In the genomic region with DNA sequence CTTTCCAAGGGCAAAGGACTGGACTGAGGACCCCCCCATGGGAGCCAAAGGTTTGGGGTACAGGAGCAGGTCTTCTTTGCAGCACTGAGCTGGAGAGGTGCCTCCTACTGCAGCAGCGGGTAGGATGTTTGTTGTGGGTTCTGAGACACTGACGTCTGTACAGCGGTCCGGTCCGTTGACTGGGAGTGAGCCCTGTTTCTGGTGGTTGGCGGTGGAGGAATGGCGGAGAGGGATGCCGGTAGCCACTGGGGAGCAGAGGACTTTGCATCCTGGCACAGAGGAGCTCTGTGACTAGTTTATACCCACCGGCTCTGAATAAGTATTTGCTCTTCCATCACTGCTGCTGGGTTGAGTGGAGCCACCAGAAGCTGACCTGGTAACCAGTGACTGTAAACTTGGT, we compare ENCODE assay signal across 16 mouse cellular contexts.
DNase-seq lines count a peak whose midpoint lies in the region; ATAC-seq and TF ChIP-seq lines count a peak whose summit lies in the region.
"Had no signal": no experiment of that assay in that cellular context is flagged by ENCODE, and none has a peak within 500 bp of the region (broad histone marks: within the 10 kb centered on the region; RNA-seq: fewer than 3 reads in every experiment).

No protein-coding gene starts in this region.

- peaks cover 91% of the 10 kb centered on the region for H3K4me1 ChIP-seq in heart, embryonic 13.5 days
- H3K4me1 ChIP-seq in bone marrow, adult 2 months (ENCODE audit: control insufficient read depth, insufficient read depth, low read length) = peaks cover 16% of the 10 kb centered on the region
- H3K4me1 ChIP-seq in liver, embryonic 13.5 days (replicated peaks) = peaks cover 95% of the 10 kb centered on the region

- H3K27ac ChIP-seq in heart, embryonic 13.5 days (replicated peaks) = no peak overlapping the region
- peak overlapping the region; percentile 36; the same call in 1 of the 2 replicates for H3K27ac ChIP-seq in bone marrow, adult 2 months (ENCODE audit: control insufficient read depth, insufficient read depth, low read depth, low read length, poor library complexity)
- H3K27ac ChIP-seq in liver, embryonic 13.5 days = peak overlapping the region; percentile 84
- H3K27ac ChIP-seq: liver, embryonic 14.5 days had no signal

- 88% methylated on average over 9 of the region's 9 CpGs for WGBS in heart, embryonic 13.5 days
- WGBS in bone marrow, adult 2 months = 57% methylated on average over 9 of the region's 9 CpGs
- WGBS in liver, embryonic 13.5 days (ENCODE audit: insufficient replicate concordance) = 80% methylated on average over 9 of the region's 9 CpGs

- no peak overlapping the region for H3K4me3 ChIP-seq in heart, embryonic 13.5 days
- H3K4me3 ChIP-seq in bone marrow, adult 2 months (replicated peaks; ENCODE audit: control insufficient read depth, low read depth, low read length) = no peak overlapping the region
- no peak overlapping the region for H3K4me3 ChIP-seq in liver, embryonic 13.5 days (replicated peaks)
- H3K4me3 ChIP-seq: erythroblast, embryonic 14.5 days had no signal

- H3K4me2 ChIP-seq in heart, embryonic 13.5 days = no peak overlapping the region
- H3K4me2 ChIP-seq in liver, embryonic 13.5 days = peak overlapping the region; percentile 23; the same call in 1 of the 2 replicates

- H3K9me3 ChIP-seq in heart, embryonic 13.5 days = no peaks in the 10 kb centered on the region
- no peaks in the 10 kb centered on the region for H3K9me3 ChIP-seq in liver, embryonic 13.5 days (replicated peaks)

- no peaks in the 10 kb centered on the region for H3K27me3 ChIP-seq in heart, embryonic 13.5 days (replicated peaks)
- H3K27me3 ChIP-seq in liver, embryonic 13.5 days = no peaks in the 10 kb centered on the region

- no peak for ATAC-seq in heart, embryonic 13.5 days (ENCODE audit: extremely low read depth, insufficient number of reproducible peaks, low FRiP score, low TSS enrichment)
- ATAC-seq in liver, embryonic 13.5 days (ENCODE audit: low read depth) = no peak
- ATAC-seq: hindbrain, postnatal 0 days had no signal

- no peak for TF ChIP-seq CTCF in bone marrow, adult 2 months (IDR thresholded peaks at IDR 0.05; ENCODE audit: control insufficient read depth, insufficient read depth, low read length)

- 0 out of 2 replicates have a peak, but pooled peaks cover 3% of the 10 kb centered on the region for H3K36me3 ChIP-seq in heart, embryonic 13.5 days
- H3K36me3 ChIP-seq in liver, embryonic 13.5 days = peaks cover 5% of the 10 kb centered on the region; the same call in 1 of the 2 replicates

- 0 out of 2 replicates have a peak overlapping the region, but pooled peaks have one; percentile 4 for H3K9ac ChIP-seq in heart, embryonic 13.5 days
- H3K9ac ChIP-seq in liver, embryonic 13.5 days = 0 out of 2 replicates have a peak overlapping the region, but pooled peaks have one; percentile 33
- H3K9ac ChIP-seq: liver, embryonic 14.5 days had no signal

- DNase-seq in heart, postnatal 4 days = no peak
- DNase-seq in CD4-positive helper T cell, adult 2 months (ENCODE audit: low read depth, low spot score) = peak; percentile 64
- DNase-seq in liver, embryonic 13.5 days = no peak
- no peak for DNase-seq in left cerebral cortex, adult 9 months (ENCODE audit: low spot score in 2 of 2)
- DNase-seq in ovary, postnatal 14 days (ENCODE audit: low spot score) = no peak
- DNase-seq in ovary, postnatal 10 days (ENCODE audit: low spot score) = no peak
- DNase-seq: cerebellum, postnatal 14 days; gastrocnemius, postnatal 25 days; heart, postnatal 36 days; retina, postnatal 1 day; spleen, adult 18-20 months had no signal

- no peak for TF ChIP-seq POLR2A in bone marrow, adult 2 months (IDR thresholded peaks at IDR 0.05; ENCODE audit: borderline replicate concordance, control insufficient read depth, low read depth, low read length)
